Mouse (Mus musculus) NIH3T3 (cell line): ENCODE measurements around the gene Abhd16b.

ENCODE experiments used
- DNase-seq: peaks from one replicate; pipeline ENCODE4 v3.0.0-alpha.2; 2012; ENCODE audit warnings: low read depth

Gene Abhd16b

DNA sequence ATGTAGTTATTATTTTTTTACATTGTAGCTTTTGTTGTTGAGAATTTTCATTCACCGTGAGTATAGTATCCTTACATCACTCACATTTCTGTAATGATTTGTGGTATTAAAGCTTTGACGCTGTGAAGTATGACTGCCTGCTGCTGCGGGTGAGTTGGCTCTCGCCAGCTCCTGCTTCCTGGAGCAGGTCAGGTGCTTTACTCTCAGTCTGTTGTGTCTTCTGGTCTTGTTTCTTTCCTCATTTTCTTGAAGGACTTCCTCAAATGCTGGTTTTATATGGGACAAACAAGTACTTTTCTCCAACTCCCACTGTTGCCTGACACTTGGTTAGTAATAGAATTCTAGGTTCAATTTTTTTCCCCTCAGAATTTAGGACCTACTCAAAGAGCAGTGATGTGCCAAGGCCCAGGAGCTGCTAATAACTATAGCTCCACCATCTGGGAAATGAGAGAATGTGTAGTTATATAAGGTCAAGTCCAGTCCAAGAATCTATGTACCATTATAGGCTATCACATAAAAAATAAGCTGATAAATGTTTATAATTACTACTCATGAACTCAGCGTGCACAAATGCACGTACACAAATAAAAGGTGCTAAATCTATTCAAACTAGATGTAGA lies 48.9 kb downstream of the Abhd16b start:
- DNase-seq, result no peak
